Mouse (Mus musculus): ENCODE measurements around the gene Fbxo11. TPM values are rescaled to one million over a fixed set of nuclear protein-coding genes. Genes with fewer than 3 reads are reported as not detected.

The Fbxo11 gene
- polyA plus RNA-seq, 1 experiment, result 9.3 TPM

GRCm38 (mm10) chr17:88062860-88063580, 2.1 kb downstream of the Fbxo11 start:
- peak overlapping the region; percentile 6 for H3ac ChIP-seq (ENCODE audit: control insufficient read depth, insufficient read length, low read depth)
- H3K4me3 ChIP-seq (ENCODE audit: insufficient read depth, poor library complexity, severe bottlenecking), result no peak overlapping the region
- no peaks in the 10 kb centered on the region for H3K36me3 ChIP-seq (ENCODE audit: control insufficient read depth, insufficient read depth)
- H3K79me3 ChIP-seq (ENCODE audit: low read depth), result peaks cover 62% of the 10 kb centered on the region
- no peaks in the 10 kb centered on the region for H3K27me3 ChIP-seq (ENCODE audit: control insufficient read depth, insufficient read depth, insufficient read length)
- TF ChIP-seq MAX (IDR thresholded peaks at IDR 0.05), result no peak
- no peak for TF ChIP-seq MYOD1 (IDR thresholded peaks at IDR 0.05; ENCODE audit: control insufficient read depth, insufficient read length, low read depth)
- TF ChIP-seq MYOG (IDR thresholded peaks at IDR 0.05; ENCODE audit: control insufficient read depth, extremely low read depth, insufficient read length), result no peak
- TF ChIP-seq CEBPB (IDR thresholded peaks at IDR 0.05; ENCODE audit: low read depth), result no peak
- TF ChIP-seq FOSL1 (IDR thresholded peaks at IDR 0.05; ENCODE audit: insufficient read depth, low read length, poor library complexity, severe bottlenecking), result no peak
- TF ChIP-seq CTCF (IDR thresholded peaks at IDR 0.05; ENCODE audit: control insufficient read depth, insufficient read depth, insufficient read length), result no peak
- TF ChIP-seq USF1 (IDR thresholded peaks at IDR 0.05; ENCODE audit: low read depth), result no peak
- H3K79me2 ChIP-seq (ENCODE audit: control insufficient read depth, insufficient read depth), result peaks cover 69% of the 10 kb centered on the region

GRCm38 (mm10) chr17:88061942-88062341, 3.1 kb downstream of the Fbxo11 start:
- no peaks in the 10 kb centered on the region for H3K27me3 ChIP-seq (ENCODE audit: control insufficient read depth, insufficient read depth, insufficient read length)
- TF ChIP-seq FOSL1 (IDR thresholded peaks at IDR 0.05; ENCODE audit: insufficient read depth, low read length, poor library complexity, severe bottlenecking) (no peak), CTCF (IDR thresholded peaks at IDR 0.05; ENCODE audit: control insufficient read depth, insufficient read depth, insufficient read length) (no peak), MAX (IDR thresholded peaks at IDR 0.05) (no peak), MYOG (IDR thresholded peaks at IDR 0.05; ENCODE audit: control insufficient read depth, extremely low read depth, insufficient read length) (no peak), USF1 (IDR thresholded peaks at IDR 0.05; ENCODE audit: low read depth) (no peak), CEBPB (IDR thresholded peaks at IDR 0.05; ENCODE audit: low read depth) (no peak), MYOD1 (IDR thresholded peaks at IDR 0.05; ENCODE audit: control insufficient read depth, insufficient read length, low read depth) (no peak)
- no peak overlapping the region for H3K4me3 ChIP-seq (ENCODE audit: insufficient read depth, poor library complexity, severe bottlenecking)
- peaks cover 79% of the 10 kb centered on the region for H3K79me2 ChIP-seq (ENCODE audit: control insufficient read depth, insufficient read depth)
- peaks cover 73% of the 10 kb centered on the region for H3K79me3 ChIP-seq (ENCODE audit: low read depth)
- no peak overlapping the region for H3ac ChIP-seq (ENCODE audit: control insufficient read depth, insufficient read length, low read depth)
- no peaks in the 10 kb centered on the region for H3K36me3 ChIP-seq (ENCODE audit: control insufficient read depth, insufficient read depth)

GRCm38 (mm10) chr17:88058280-88058679, 6.8 kb downstream of the Fbxo11 start:
- no peak overlapping the region for H3K4me3 ChIP-seq (ENCODE audit: insufficient read depth, poor library complexity, severe bottlenecking)

GRCm38 (mm10) chr17:88057846-88058245, 7.2 kb downstream of the Fbxo11 start:
- TF ChIP-seq MAX (IDR thresholded peaks at IDR 0.05) (no peak), CTCF (IDR thresholded peaks at IDR 0.05; ENCODE audit: control insufficient read depth, insufficient read depth, insufficient read length) (no peak), MYOD1 (IDR thresholded peaks at IDR 0.05; ENCODE audit: control insufficient read depth, insufficient read length, low read depth) (no peak), FOSL1 (IDR thresholded peaks at IDR 0.05; ENCODE audit: insufficient read depth, low read length, poor library complexity, severe bottlenecking) (no peak), MYOG (IDR thresholded peaks at IDR 0.05; ENCODE audit: control insufficient read depth, extremely low read depth, insufficient read length) (no peak), CEBPB (IDR thresholded peaks at IDR 0.05; ENCODE audit: low read depth) (no peak)
- Histone ChIP-seq H3K79me3 (ENCODE audit: low read depth) (peaks cover 96% of the 10 kb centered on the region), H3ac (ENCODE audit: control insufficient read depth, insufficient read length, low read depth) (no peak overlapping the region), H3K27me3 (ENCODE audit: control insufficient read depth, insufficient read depth, insufficient read length) (no peaks in the 10 kb centered on the region), H3K36me3 (ENCODE audit: control insufficient read depth, insufficient read depth) (no peaks in the 10 kb centered on the region), H3K79me2 (ENCODE audit: control insufficient read depth, insufficient read depth) (peaks cover 100% of the 10 kb centered on the region), H3K4me3 (ENCODE audit: insufficient read depth, poor library complexity, severe bottlenecking) (no peak overlapping the region)

More at GRCm38 (mm10) chr17:88058280-88058679, 6.8 kb downstream of the Fbxo11 start:
- Histone ChIP-seq H3ac (ENCODE audit: control insufficient read depth, insufficient read length, low read depth) (no peak overlapping the region), H3K79me2 (ENCODE audit: control insufficient read depth, insufficient read depth) (peaks cover 100% of the 10 kb centered on the region), H3K79me3 (ENCODE audit: low read depth) (peaks cover 96% of the 10 kb centered on the region), H3K36me3 (ENCODE audit: control insufficient read depth, insufficient read depth) (no peaks in the 10 kb centered on the region), H3K27me3 (ENCODE audit: control insufficient read depth, insufficient read depth, insufficient read length) (no peaks in the 10 kb centered on the region)
- TF ChIP-seq MAX (IDR thresholded peaks at IDR 0.05) (no peak), CEBPB (IDR thresholded peaks at IDR 0.05; ENCODE audit: low read depth) (no peak), USF1 (IDR thresholded peaks at IDR 0.05; ENCODE audit: low read depth) (no peak), FOSL1 (IDR thresholded peaks at IDR 0.05; ENCODE audit: insufficient read depth, low read length, poor library complexity, severe bottlenecking) (no peak), MYOG (IDR thresholded peaks at IDR 0.05; ENCODE audit: control insufficient read depth, extremely low read depth, insufficient read length) (no peak), CTCF (IDR thresholded peaks at IDR 0.05; ENCODE audit: control insufficient read depth, insufficient read depth, insufficient read length) (no peak)

GRCm38 (mm10) chr17:88051679-88052078, 13.4 kb downstream of the Fbxo11 start:
- Histone ChIP-seq H3K79me3 (ENCODE audit: low read depth) (peaks cover 92% of the 10 kb centered on the region), H3K27me3 (ENCODE audit: control insufficient read depth, insufficient read depth, insufficient read length) (no peaks in the 10 kb centered on the region), H3K79me2 (ENCODE audit: control insufficient read depth, insufficient read depth) (peaks cover 100% of the 10 kb centered on the region), H3K4me3 (ENCODE audit: insufficient read depth, poor library complexity, severe bottlenecking) (no peak overlapping the region), H3ac (ENCODE audit: control insufficient read depth, insufficient read length, low read depth) (no peak overlapping the region), H3K36me3 (ENCODE audit: control insufficient read depth, insufficient read depth) (no peaks in the 10 kb centered on the region)
- TF ChIP-seq CTCF (IDR thresholded peaks at IDR 0.05; ENCODE audit: control insufficient read depth, insufficient read depth, insufficient read length), result no peak

- peaks cover 100% of the 10 kb centered on the region for H3K79me2 ChIP-seq (ENCODE audit: control insufficient read depth, insufficient read depth)
- H3K36me3 ChIP-seq (ENCODE audit: control insufficient read depth, insufficient read depth), result no peaks in the 10 kb centered on the region
- H3K27me3 ChIP-seq (ENCODE audit: control insufficient read depth, insufficient read depth, insufficient read length), result no peaks in the 10 kb centered on the region
- no peak overlapping the region for H3K4me3 ChIP-seq (ENCODE audit: insufficient read depth, poor library complexity, severe bottlenecking)
- TF ChIP-seq CTCF (IDR thresholded peaks at IDR 0.05; ENCODE audit: control insufficient read depth, insufficient read depth, insufficient read length), result no peak
- no peak for TF ChIP-seq FOSL1 (IDR thresholded peaks at IDR 0.05; ENCODE audit: insufficient read depth, low read length, poor library complexity, severe bottlenecking)
- TF ChIP-seq MYOG (IDR thresholded peaks at IDR 0.05; ENCODE audit: control insufficient read depth, extremely low read depth, insufficient read length), result no peak
- no peak overlapping the region for H3ac ChIP-seq (ENCODE audit: control insufficient read depth, insufficient read length, low read depth)
- peaks cover 92% of the 10 kb centered on the region for H3K79me3 ChIP-seq (ENCODE audit: low read depth)
Measured at GRCm38 (mm10) chr17:88050892-88051291, 14.2 kb downstream of the Fbxo11 start.

Measured in C2C12 (cell line).